Mouse (Mus musculus) kidney, postnatal 14 days (tissue): Measurements from ENCODE around the gene Gng7.
"Not testable (repeated sequence)": the region's sequence is repeated elsewhere in the genome, so short reads cannot be mapped to it uniquely, and the experiment has no call there.

Experiments used
- DNase-seq: peaks from one replicate; pipeline ENCODE4 v3.0.0; 2022; ENCODE audit warnings: mixed read lengths

Gene Gng7

DNA sequence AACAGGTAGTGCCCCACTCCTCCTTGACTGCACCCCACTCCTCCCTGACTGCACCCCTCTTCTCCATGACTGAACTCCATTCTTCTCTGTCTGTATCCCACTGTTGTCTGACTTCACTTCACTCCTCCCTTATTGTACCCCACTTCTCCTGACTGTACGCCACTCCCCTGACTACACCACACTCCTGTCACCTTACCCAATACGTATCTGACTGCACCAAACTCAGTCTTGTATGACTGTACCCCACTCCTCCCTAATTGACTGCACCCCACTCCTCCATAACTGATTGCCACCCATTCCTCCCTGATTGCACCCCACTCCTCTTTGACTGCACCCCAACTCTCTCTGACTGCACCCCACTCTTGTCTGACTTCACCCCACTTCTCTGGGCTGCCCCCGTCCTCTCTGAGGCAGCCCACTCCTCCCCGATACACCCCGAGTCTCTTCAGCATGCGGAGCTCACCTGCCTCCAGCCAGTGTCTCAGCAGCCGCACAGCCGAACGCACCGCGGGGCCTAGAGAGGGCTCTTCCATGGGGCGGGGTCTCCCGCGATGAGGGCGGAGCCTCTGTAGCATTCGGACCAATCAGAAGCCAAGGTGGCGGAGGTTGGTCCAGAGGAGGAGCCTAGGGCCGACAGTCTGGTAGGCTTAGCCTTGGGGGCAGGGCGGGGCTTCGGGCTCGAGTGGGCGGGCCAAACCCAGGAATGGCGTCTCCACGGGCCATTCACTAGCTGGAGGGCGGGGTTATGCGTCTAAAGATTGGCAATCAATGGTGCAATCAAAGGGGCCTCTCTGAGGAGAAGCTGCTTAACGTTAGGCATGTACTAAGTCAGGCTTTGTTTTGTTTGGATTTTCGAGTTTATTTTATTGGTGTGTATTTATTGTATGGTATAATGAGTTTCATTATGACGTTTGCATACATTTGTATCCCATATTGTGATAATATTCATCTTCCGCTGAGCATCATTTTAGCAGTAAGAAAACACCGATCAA is at the start of gene Gng7:
TSS of gene Gng7 (minus strand) at position 553 of the 992 bp plus-strand sequence.
- DNase-seq, result peak; percentile 96

DNA sequence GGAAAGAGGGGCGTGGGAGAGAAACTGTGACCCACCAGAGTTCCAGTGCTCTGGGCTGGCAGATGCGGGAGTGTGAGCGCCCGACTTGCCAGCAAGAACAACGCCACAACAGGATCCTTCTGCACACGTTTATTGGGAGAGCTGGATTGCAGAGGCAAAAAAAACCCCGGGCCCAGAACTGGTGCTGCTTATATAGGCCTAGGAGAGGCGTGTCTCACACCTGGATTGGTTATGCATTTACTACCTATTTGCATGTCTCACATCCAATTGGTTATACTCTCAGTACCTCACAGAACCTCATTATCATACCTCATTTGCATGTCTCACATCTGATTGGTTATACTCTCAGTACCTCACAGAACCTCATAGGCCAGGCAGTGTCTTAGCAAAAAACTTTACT is 49.8 kb upstream of the Gng7 start:
- DNase-seq, result not testable (repeated sequence)

DNA sequence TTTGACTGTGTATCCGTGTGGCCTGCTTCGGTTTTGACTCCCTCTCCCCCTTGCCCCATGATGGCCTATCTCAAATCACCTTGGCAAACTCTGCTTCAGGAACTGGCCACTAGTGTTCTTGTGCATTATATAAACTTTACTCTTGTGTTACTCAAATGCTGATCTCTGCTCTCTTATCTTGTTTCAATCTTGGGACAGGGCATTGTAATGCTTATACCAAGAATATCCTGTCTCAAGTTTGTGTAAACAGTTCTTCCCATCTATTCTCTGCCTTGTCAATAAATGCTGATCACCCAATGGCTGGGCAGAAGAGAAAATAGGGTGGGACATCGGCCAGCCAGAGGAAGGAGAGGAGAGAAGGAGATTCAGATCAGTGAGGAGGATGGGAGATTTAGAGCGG is 48.0 kb upstream of the Gng7 start:
- no peak for DNase-seq

DNA sequence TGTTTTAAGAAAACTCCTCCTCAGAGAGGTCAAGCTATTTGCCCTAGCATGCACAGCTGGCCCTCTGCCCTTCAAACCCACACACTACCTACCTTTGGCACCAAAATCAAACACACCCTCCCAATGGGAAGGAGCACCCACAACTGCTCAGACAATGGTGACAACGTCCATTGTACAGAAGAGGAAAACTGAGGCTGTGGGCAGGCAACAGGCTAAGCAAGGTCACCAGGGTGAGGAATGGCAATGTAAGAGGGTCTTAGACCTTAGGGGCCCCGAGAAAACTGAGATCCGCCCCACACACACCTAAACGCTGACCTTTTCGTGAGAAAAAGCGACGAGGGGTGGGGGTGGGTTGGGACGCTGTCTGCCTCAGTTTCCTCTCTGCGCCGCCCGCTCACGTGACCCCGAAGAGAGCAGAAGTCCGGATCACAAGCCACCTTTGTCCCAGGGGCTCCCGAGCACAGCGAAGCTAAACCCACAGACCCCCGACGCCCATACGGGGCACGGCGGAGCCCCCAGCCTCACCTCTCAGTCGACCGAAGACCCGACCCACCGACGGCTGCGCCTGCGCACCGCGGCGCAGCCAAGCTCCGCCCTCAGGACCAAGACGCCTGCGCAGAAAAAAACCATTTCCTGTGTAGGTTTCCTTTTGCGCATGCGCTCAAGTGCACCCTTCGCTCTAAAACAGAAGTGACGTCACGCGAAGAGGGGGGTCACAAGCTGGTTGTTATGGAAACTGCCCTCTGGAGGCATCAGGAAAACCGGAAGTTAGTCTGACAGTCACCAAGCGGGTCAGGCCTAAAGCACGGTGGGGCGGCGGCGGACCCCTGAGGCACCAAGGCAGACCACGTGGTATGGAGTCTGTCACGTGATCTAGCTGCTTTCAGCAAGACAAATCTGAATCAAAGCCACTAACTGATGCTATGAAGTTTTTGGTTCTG is 45.1 kb upstream of the Gng7 start, which contains the start of gene Sgta:
TSS of gene Sgta (minus strand) at position 579 of the 941 bp plus-strand sequence.
- DNase-seq, result peak; percentile 100

DNA sequence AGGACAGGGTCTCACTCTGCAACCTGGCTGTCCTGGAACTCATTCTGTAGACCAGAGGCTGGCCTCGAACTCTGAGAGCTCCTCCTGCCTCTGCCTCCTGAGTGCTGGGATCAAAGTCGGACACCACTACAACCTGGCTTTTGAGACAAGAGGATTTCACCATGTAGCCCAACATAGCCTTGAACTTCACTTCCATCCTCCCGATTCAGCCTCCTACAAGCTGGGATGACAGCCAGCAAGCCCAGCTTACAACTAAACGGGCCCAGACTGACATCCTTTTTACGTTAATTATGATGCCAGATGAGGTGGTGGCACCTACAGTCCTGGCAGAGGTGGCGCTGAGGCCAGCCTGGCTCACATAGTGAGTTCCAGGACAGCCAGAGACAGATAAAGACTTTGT is 44.2 kb upstream of the Gng7 start:
- no peak for DNase-seq

DNA sequence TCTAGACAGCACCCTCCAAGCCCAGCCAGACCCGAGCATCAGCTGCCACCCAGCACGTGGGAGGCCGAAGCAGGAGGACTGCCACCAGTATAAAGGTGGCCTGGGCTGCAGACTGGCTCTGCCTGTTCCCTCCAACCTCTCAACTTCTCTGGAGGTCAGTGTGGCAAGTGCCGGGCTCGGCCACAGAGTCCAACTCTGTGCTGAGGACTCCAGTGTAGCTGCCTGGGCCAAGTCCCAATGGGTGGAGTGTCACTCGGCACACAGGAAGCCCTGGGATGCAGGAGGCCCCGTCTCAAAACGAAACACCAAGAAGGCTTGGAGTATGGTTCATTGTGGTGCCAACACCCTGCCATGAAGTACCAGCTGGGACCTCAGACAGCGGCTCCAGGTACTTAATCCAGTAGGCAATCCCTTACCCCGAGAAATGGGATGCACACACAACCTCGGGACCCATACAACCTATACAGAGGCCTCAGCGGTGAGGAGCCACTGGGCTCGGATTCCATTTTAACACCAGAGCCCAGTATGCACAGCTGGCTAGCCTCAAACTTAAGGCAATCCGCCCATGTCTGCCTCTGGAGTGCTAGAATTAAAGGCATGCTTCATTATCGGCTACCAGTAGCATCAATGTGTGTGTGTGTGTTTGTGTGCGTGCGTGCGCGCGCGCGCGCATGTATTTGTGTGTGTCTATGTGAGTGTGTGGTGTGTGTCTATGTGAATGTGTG is 42.8 kb upstream of the Gng7 start:
- no peak for DNase-seq

DNA sequence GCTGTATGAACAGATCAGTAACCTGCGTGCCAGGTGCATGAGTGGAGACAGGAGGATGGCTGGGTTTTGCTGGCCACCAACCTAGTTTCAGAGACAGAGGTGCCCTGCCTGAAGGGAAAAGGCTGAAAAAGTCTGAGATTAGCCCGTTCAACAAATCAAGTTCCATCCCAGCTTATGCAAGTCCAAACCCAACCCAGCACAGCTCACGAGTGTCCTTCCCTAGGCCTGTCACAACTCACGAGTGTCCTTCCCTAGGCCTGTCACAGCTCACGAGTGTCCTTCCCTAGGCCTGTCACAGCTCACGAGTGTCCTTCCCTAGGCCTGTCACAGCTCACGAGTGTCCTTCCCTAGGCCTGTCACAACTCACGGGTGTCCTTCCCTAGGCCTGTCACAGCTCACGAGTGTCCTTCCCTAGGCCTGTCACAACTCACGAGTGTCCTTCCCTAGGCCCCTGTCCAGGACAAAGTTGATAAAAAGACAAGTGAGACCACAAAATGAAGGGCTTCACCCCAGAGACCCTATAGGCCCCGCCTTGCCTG is 41.1 kb upstream of the Gng7 start:
- DNase-seq, result not testable (repeated sequence)

DNA sequence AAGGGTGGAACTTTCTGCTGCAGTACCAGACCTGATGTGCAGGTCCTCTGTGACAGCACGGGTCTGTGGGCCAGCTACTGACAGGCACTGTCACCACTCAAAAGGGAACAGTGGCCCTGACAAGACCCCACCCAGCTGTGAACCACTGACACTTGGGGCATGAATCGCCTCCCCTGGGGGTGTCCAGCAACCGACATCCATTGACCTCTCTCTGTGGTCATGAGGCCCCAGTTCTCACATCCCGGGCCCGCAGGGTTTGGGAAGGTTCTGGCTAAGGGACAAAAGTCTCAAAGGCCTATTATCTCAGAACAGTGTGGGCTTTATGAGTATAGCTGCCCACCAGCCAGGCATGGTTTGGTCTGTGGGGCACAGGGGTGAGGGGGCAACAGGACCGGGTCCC is 40.4 kb upstream of the Gng7 start:
- DNase-seq, result no peak

DNA sequence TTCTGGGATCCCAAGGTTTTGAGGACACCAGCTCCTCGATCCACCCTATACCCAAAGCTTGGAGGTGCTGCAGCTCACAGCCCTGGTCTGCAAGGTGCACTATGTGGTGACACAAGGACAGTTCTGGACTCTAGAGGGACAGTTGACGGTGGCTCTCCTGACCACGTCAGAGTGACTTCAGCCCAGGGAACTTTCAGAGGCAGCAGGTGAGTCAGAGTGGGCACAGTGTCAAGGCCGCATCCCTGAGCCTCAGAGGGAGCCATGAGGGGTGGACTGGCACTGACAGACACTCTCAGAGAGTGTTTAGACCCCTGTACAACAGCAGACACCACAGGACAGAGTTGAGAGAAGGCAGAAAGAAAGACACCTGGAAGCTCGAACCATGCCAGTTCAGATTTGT is 37.8 kb upstream of the Gng7 start:
- DNase-seq, result no peak

DNA sequence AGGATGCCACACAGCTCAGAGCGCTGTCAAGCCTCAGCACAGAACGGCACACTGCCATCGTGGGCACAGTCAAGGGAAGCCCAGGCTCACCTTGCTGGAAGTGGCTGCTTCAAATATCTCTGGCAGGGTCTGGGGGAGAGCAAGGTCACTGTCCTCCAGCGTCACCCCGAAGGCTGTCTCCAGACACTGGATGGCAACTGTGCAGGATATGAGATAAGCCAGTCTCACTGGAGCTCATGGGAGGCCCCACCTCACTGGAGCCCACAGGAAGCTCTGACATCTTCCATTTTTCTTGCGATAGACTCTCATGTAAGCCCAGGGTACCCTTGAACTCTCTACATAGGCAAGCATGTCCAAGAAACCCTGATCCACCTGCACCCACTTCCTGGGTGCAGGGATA is 36.4 kb upstream of the Gng7 start:
- no peak for DNase-seq

DNA sequence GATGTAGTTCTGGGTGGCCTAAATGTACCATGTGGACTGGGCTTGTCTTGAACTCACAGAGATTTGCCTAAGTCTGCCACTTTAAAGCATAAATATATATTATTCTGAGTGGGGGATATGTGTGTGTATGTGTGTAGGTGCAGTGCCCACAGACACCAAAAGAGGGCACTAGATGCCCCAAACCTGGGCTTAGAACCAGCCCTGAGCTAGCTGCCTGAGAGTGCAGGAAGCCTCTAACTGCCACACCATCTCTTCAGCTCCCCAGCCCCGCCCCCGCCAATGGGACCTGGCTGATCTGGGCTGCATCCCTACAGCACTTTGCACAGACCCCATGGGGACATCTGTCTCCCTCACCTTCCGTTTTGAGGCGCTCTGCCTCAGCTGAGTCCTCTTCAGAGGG is 35.9 kb upstream of the Gng7 start:
- no peak for DNase-seq

DNA sequence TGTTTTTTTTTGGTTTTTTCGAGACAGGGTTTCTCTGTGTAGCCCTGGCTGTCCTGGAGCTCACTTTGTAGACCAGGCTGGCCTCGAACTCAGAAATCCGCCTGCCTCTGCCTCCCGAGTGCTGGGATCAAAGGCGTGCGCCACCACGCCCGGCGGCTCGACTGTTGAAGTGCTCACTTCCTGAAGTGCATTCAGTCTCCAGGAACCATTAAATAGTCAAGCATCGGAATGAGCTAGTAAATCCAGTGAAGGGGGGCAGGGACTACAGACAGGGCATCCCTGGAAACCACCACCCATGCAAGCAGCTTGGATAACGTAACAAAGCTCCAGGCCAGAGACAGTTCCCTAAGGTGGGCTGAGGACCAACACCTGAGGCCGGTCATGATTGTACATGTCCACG is 30.5 kb upstream of the Gng7 start:
- DNase-seq, result not testable (repeated sequence)

DNA sequence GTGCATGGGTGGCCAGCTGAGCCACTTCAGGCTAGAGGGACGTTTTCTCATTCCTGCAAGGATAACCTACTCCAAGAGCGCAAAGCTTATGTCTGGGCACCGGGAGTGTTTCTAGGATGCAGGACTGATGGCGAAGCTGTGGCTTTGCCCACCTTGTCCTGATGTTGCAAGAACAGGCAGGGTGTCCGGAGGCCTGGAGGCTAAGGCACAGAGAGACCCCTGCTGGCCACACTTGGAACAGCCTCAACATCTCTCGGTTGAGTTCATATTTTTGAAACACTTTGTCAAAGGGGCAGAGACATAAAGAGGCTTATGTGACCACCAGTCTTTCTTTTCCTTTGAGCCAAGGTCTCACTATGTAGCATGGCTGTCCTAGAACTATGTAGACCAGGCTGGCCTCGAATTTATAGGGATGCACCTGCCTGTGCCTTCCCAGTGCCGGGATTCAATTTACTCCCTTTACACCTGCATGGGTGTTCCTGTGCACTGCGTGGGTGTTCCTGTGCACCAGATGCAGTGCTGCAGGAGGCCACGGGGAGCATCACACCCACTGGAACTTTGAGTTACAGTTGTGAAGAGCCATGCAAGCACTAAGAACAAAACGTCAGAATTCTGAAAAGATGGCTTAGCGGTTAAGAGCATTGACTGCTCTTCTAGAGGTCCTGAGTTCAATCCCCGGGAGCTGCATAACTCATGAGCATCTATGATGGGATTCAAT is 26.9 kb upstream of the Gng7 start:
- DNase-seq, result peak; percentile 72

DNA sequence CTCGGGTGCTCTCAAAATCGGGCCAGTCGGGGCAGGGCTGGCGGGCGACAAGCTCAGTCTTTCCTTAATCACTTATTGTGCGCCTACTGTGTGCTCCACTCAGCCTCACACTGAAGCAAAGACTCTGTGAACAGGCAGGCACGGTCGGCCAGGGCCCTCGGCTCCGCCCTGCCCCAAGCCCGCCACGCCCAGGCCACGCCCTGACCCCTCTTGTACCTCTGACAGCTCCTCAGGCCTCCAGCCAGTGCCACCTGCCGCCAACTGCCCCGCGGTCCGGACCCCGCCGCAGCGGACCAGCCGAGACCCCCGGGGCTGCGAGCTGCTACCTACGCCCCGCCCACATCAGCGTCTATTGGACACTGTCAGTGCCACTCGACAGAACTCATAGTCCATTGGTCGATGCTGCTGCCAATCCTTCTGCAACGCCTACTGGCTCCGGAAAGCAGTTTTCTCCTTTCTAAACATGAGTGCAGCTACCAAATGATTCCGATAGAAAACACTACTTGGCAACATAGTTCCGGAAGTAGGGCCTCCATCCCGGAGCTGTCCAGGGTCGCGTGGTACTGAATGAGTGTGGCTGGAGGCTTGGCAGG is 22.3 kb upstream of the Gng7 start, which contains the start of gene Slc39a3:
TSS of gene Slc39a3 (minus strand) at position 439 of the 593 bp plus-strand sequence.
- DNase-seq, result peak; percentile 99

DNA sequence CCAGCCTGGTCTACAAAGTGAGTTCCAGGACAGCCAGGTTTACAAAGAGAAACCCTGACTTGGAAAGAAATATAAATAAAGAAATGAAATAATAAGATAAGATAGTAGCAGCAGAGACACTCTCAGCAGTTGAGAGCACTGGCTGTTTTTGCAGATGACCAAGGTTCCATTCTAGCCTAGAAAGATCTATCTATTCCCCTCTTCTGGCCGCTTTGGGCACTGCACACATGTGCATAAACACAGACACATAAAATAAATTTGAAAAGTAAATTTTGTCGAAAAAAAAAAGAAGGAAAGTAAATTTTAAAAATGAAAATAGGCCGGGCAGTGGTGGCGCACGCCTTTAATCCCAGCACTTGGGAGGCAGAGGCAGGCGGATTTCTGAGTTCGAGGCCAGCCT is 21.5 kb upstream of the Gng7 start:
- no peak for DNase-seq

DNA sequence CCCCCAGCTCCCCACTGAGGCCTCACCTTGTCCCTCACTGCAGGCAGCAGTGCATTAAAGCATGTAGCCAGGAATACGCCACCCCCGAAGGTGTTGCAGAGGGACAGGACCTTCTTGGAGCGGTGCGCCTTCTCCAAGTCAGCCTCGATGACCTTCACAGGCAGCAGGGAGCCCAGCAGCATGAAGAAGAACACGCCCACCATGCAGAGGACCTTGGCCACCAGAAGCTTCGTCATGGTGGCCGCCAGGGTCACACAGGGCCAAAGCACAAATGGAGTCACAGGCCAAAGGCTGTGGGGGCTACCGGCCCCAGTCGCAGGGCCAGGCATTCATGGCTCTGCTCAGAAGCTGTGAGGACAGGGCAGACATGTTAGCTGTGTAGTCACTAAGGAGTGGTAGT is 18.8 kb upstream of the Gng7 start:
- no peak for DNase-seq

DNA sequence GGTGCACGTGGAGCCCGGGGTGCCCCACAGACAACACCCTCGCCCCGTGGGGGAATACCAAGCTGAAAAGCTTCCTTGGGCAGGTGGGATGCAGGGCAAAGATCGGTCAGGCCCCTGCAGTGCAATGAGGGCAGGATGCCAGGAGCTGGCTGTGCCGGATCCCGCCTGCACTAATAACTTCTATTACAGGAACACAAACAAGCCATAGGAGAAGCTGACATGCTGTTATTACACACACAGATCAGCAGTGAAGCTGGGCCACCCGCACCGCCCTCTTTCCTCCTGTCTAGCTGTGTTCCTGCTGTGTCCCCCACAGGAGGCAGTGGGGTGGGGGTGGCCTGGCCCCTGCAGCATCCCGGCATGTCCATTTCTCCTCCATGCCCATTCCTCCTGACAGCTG is 14.3 kb upstream of the Gng7 start:
- no peak for DNase-seq

DNA sequence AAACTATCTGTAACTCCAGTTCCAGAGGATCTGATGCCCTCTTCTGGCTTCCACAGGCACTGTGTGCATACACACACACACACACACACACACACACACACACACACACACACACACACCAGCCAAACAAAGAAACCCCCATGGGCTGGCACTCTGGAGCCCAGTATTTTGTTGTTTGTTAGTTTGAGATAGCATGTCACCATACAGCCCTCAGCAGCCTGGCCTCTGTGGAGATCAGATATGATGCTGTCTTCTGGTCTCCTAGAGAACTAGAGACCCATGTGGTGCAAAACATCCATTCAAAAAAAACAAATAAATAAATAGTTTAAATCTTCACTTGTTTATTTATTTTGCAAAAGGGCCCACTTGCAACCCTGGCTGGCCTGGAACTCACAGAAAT is 13.5 kb upstream of the Gng7 start:
- no peak for DNase-seq

DNA sequence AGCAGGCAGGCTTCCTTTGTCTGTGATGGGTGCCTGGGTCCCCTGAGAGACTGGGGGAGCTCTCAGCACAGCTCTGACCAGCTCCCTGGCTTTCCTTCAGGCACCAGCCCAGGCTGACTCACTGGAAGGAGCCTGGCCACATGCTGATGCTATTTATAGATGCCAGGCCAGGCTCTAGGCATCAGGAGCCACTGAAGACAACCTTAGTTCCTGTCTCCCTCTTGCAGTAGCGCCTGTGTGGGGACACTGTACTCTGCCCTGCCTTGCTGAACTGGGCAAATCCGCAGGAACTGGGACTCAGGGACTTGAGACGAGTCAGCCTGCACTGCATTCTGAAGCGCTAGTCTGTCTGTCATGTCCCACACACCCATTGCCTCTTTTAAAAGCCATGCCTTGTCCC is 12.6 kb upstream of the Gng7 start:
- DNase-seq, result no peak

DNA sequence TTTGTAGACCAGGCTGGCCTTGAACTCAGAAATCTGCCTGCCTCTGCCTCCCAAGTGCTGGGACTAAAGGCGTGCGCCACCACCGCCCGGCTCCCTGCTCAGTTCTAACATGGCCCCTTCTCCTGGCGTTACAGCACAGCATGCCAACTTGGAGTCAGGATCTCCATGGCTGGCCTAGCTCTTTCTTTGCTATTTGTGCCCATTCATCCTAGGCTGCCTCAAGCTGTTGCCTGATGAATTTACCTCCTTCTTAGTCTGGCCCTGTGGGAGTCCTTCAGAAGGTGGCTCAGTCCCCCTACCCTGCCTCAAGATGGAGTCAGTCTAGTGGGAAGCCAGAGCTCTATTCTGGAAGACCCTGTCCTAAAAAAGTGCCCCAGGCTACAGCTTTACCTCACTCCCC is 12.1 kb upstream of the Gng7 start:
- DNase-seq, result no peak

DNA sequence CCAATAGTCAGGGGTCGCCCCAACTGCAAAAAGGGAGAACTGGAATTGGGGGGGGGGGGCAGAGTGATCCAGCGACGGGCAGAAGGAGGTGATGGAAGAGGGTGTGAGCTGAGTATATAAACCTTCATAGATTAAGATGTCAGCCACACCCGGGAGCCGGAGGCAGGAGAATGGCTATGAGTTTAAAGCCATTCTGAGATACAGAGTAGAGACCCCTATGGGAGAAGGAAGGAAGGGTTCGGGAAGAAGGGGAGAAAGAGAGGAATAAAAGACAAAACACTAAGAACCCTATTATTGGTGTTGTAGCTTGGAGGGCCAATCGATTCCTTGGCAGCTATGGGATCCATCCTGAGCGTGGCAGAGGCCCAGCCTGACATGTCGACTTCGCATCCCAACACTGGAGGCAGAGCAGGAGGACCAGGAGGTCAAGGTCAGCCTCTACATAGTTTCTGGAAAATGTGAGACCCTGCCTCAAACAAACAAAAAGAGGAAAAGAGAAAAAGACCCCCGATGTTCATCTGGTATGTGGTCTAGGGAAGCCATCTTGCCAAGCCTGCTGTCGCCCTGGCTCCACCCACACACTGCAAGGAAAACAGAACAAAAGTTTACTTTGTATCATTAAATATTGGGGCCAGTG is 11.0 kb upstream of the Gng7 start, which contains the start of gene Diras1:
TSS of gene Diras1 (minus strand) at position 24 of the 637 bp plus-strand sequence.
- no peak for DNase-seq
